Mouse (Mus musculus) WW6 (cell line): ENCODE results near the gene Pappa2.

Experiments used
- DNase-seq: peaks from one replicate; pipeline ENCODE4 v3.0.0-alpha.2; 2013; ENCODE audit warnings: low read depth, low spot score

Gene Pappa2

GRCm38 (mm10) chr1:158980390-158980789 lies at the start of gene Pappa2:
Gene Pappa2 (minus strand): TSS chr1:158980490.
- DNase-seq: no peak

- no peak for DNase-seq
Measured at GRCm38 (mm10) chr1:159029106-159029505, 48.8 kb upstream of the Pappa2 start.

GRCm38 (mm10) chr1:159014940-159015660 lies 34.8 kb upstream of the Pappa2 start:
- no peak for DNase-seq

GRCm38 (mm10) chr1:158987042-158987441 lies 6.8 kb upstream of the Pappa2 start:
- DNase-seq: no peak

- DNase-seq: no peak
Measured at GRCm38 (mm10) chr1:158962340-158962739, 17.9 kb downstream of the Pappa2 start.

GRCm38 (mm10) chr1:158960984-158961383 lies 19.3 kb downstream of the Pappa2 start:
- DNase-seq: no peak

- no peak for DNase-seq
Measured at GRCm38 (mm10) chr1:158960549-158960948, 19.7 kb downstream of the Pappa2 start.

- no peak for DNase-seq
Measured at GRCm38 (mm10) chr1:158956361-158956760, 23.9 kb downstream of the Pappa2 start.

- DNase-seq: no peak
Measured at GRCm38 (mm10) chr1:158954785-158955184, 25.5 kb downstream of the Pappa2 start.

GRCm38 (mm10) chr1:158953479-158954207 lies 26.6 kb downstream of the Pappa2 start:
- peak; percentile 42 for DNase-seq

GRCm38 (mm10) chr1:158949041-158949440 lies 31.2 kb downstream of the Pappa2 start:
- no peak for DNase-seq

- no peak for DNase-seq
Measured at GRCm38 (mm10) chr1:158947981-158948735, 32.1 kb downstream of the Pappa2 start.

GRCm38 (mm10) chr1:158944936-158945335 lies 35.4 kb downstream of the Pappa2 start:
- DNase-seq: no peak

GRCm38 (mm10) chr1:158942864-158943263 lies 37.4 kb downstream of the Pappa2 start:
- no peak for DNase-seq

GRCm38 (mm10) chr1:158940966-158941365 lies 39.3 kb downstream of the Pappa2 start:
- DNase-seq: no peak

GRCm38 (mm10) chr1:158934447-158934846 lies 45.8 kb downstream of the Pappa2 start:
- no peak for DNase-seq

- no peak for DNase-seq
Measured at GRCm38 (mm10) chr1:158931202-158931827, 49.0 kb downstream of the Pappa2 start.

GRCm38 (mm10) chr1:158929369-158929768 lies 50.9 kb downstream of the Pappa2 start:
- no peak for DNase-seq

GRCm38 (mm10) chr1:158920451-158920850 lies 59.8 kb downstream of the Pappa2 start:
- DNase-seq: no peak

- DNase-seq: no peak
Measured at GRCm38 (mm10) chr1:158918890-158919289, 61.4 kb downstream of the Pappa2 start.

- DNase-seq: no peak
Measured at GRCm38 (mm10) chr1:158917067-158917466, 63.2 kb downstream of the Pappa2 start.

GRCm38 (mm10) chr1:158915592-158915991 lies 64.7 kb downstream of the Pappa2 start:
- DNase-seq: no peak
